Mouse (Mus musculus): Measurements from ENCODE around the gene Ptpn13.

The Ptpn13 gene

GRCm38 (mm10) chr5:103518797-103519468 is 93.9 kb downstream of the Ptpn13 start:
- DNase-seq (ENCODE audit: low read depth): no peak

GRCm38 (mm10) chr5:103522371-103522770 is 97.4 kb downstream of the Ptpn13 start:
- no peak for DNase-seq (ENCODE audit: low read depth)

- DNase-seq (ENCODE audit: low read depth): no peak
Measured at GRCm38 (mm10) chr5:103526668-103527436, 101.9 kb downstream of the Ptpn13 start.

- DNase-seq (ENCODE audit: low read depth): no peak
Measured at GRCm38 (mm10) chr5:103527437-103527718, 102.4 kb downstream of the Ptpn13 start.

- DNase-seq (ENCODE audit: low read depth): no peak
Measured at GRCm38 (mm10) chr5:103530214-103530613, 105.2 kb downstream of the Ptpn13 start.

GRCm38 (mm10) chr5:103532841-103533390 is 107.9 kb downstream of the Ptpn13 start:
- DNase-seq (ENCODE audit: low read depth): no peak

GRCm38 (mm10) chr5:103534454-103534853 is 109.5 kb downstream of the Ptpn13 start:
- no peak for DNase-seq (ENCODE audit: low read depth)

- DNase-seq (ENCODE audit: low read depth): no peak
Measured at GRCm38 (mm10) chr5:103537429-103537828, 112.4 kb downstream of the Ptpn13 start.

- no peak for DNase-seq (ENCODE audit: low read depth)
Measured at GRCm38 (mm10) chr5:103540612-103541011, 115.6 kb downstream of the Ptpn13 start.

GRCm38 (mm10) chr5:103541136-103541535 is 116.1 kb downstream of the Ptpn13 start:
- DNase-seq (ENCODE audit: low read depth): no peak

- DNase-seq (ENCODE audit: low read depth): no peak
Measured at GRCm38 (mm10) chr5:103541542-103541941, 116.5 kb downstream of the Ptpn13 start.

GRCm38 (mm10) chr5:103545381-103546000 is 120.5 kb downstream of the Ptpn13 start:
- DNase-seq (ENCODE audit: low read depth): no peak

- DNase-seq (ENCODE audit: low read depth): no peak
Measured at GRCm38 (mm10) chr5:103554769-103555168, 129.8 kb downstream of the Ptpn13 start.

GRCm38 (mm10) chr5:103560546-103560945 is 135.6 kb downstream of the Ptpn13 start:
- no peak for DNase-seq (ENCODE audit: low read depth)

GRCm38 (mm10) chr5:103568034-103568433 is 143.0 kb downstream of the Ptpn13 start:
- DNase-seq (ENCODE audit: low read depth): no peak

GRCm38 (mm10) chr5:103569446-103569845 is 144.5 kb downstream of the Ptpn13 start:
- no peak for DNase-seq (ENCODE audit: low read depth)

GRCm38 (mm10) chr5:103579680-103580420 is 154.9 kb downstream of the Ptpn13 start:
- no peak for DNase-seq (ENCODE audit: low read depth)

GRCm38 (mm10) chr5:103587219-103587618 is 162.2 kb downstream of the Ptpn13 start:
- DNase-seq (ENCODE audit: low read depth): no peak

- DNase-seq (ENCODE audit: low read depth): no peak
Measured at GRCm38 (mm10) chr5:103591846-103592245, 166.9 kb downstream of the Ptpn13 start.

- no peak for DNase-seq (ENCODE audit: low read depth)
Measured at GRCm38 (mm10) chr5:103592706-103593105, 167.7 kb downstream of the Ptpn13 start.

- no peak for DNase-seq (ENCODE audit: low read depth)
Measured at GRCm38 (mm10) chr5:103593575-103593974, 168.6 kb downstream of the Ptpn13 start.

Data from c-Kit-positive CD71-positive TER-119-negative erythroid progenitor cells, embryonic 14.5 days (primary cell).